Mouse (Mus musculus): ENCODE measurements around the gene Pard6b.

- TF ChIP-seq CTCF (IDR thresholded peaks at IDR 0.05; ENCODE audit: insufficient read depth, low read depth, low read length) (no peak), POLR2A (IDR thresholded peaks at IDR 0.05; ENCODE audit: insufficient read depth, low read depth, low read length) (no peak)
Observed at GRCm38 (mm10) chr2:168107356-168107755, 26.6 kb downstream of the Pard6b start.

Data from olfactory bulb, adult 2 months (tissue).